Mouse (Mus musculus): ENCODE data around the gene Catsperz. TPM values are rescaled to one million over a fixed set of nuclear protein-coding genes. Genes with fewer than 3 reads are reported as not detected.
"Not testable (repeated sequence)": the region's sequence is repeated elsewhere in the genome, so short reads cannot be mapped to it uniquely, and the experiment has no call there.

The Catsperz gene
- polyA plus RNA-seq, 1 experiment from 2014 or later, result not detected

GRCm38 (mm10) chr19:6911101-6912074 lies 13.8 kb downstream of the Catsperz start:
- Histone ChIP-seq H3K27ac (peak overlapping the region; percentile 21), H3K79me2 (ENCODE audit: inconsistent target) (peaks cover 84% of the 10 kb centered on the region), H3K4me3 (ENCODE audit: inconsistent target) (peak overlapping the region; percentile 95), H3K36me3 (ENCODE audit: inconsistent target) (peaks cover 38% of the 10 kb centered on the region)
- 88% methylated on average over 18 of the region's 19 CpGs for WGBS (ENCODE audit: missing documents)

DNA sequence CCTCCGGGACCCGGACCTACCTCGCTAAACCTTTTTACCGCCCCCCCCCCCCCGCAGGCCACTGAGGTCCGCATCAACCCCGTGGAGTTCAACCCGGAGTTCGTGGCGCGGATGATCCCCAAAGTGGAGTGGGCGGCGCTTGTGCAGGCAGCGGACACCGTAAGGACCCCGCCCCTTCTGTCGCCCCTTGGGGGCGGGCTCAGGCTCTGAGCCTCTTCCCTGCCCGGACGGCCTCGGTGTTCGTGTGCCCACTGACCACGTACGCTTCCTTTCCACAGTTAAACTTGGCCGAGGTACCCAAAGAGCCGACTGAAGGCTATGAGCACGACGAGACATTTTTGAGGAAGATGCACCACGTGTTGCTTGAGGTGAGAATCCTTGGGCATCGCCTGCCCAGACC lies 14.9 kb downstream of the Catsperz start:
- H3K27ac ChIP-seq, result peak overlapping the region; percentile 98
- peak overlapping the region; percentile 95 for H3K4me3 ChIP-seq (ENCODE audit: inconsistent target)
- 2% methylated on average over 28 of the region's 30 CpGs for WGBS (ENCODE audit: missing documents)
- H3K79me2 ChIP-seq (ENCODE audit: inconsistent target), result peaks cover 73% of the 10 kb centered on the region
- peaks cover 41% of the 10 kb centered on the region for H3K36me3 ChIP-seq (ENCODE audit: inconsistent target)

- H3K36me3 ChIP-seq (ENCODE audit: inconsistent target), result peaks cover 41% of the 10 kb centered on the region
Measured at GRCm38 (mm10) chr19:6909507-6910289, 15.5 kb downstream of the Catsperz start, which contains the start of the genes Trmt112 and Prdx5. Trmt112 (plus strand) TSS chr19:6909698. Prdx5 (minus strand) TSS chr19:6910106.

GRCm38 (mm10) chr19:6909021-6909420 lies 16.2 kb downstream of the Catsperz start:
- peaks cover 36% of the 10 kb centered on the region for H3K36me3 ChIP-seq (ENCODE audit: inconsistent target)
- H3K4me3 ChIP-seq (ENCODE audit: inconsistent target), result peak overlapping the region; percentile 95
- peak overlapping the region; percentile 98 for H3K27ac ChIP-seq
- H3K79me2 ChIP-seq (ENCODE audit: inconsistent target), result peaks cover 60% of the 10 kb centered on the region
- 6% methylated on average over 11 of the region's 11 CpGs for whole genome bisulfite sequencing (ENCODE audit: missing documents)

More at GRCm38 (mm10) chr19:6909507-6910289, 15.5 kb downstream of the Catsperz start, which contains the start of the genes Trmt112 and Prdx5:
- peak within 1 kb of the TSS; percentile 95 for H3K4me3 ChIP-seq (ENCODE audit: inconsistent target)
- 1% methylated on average over 59 of the region's 65 CpGs for WGBS (ENCODE audit: missing documents)
- H3K79me2 ChIP-seq (ENCODE audit: inconsistent target), result peaks cover 67% of the 10 kb centered on the region
- peak within 1 kb of the TSS; percentile 98 for H3K27ac ChIP-seq

DNA sequence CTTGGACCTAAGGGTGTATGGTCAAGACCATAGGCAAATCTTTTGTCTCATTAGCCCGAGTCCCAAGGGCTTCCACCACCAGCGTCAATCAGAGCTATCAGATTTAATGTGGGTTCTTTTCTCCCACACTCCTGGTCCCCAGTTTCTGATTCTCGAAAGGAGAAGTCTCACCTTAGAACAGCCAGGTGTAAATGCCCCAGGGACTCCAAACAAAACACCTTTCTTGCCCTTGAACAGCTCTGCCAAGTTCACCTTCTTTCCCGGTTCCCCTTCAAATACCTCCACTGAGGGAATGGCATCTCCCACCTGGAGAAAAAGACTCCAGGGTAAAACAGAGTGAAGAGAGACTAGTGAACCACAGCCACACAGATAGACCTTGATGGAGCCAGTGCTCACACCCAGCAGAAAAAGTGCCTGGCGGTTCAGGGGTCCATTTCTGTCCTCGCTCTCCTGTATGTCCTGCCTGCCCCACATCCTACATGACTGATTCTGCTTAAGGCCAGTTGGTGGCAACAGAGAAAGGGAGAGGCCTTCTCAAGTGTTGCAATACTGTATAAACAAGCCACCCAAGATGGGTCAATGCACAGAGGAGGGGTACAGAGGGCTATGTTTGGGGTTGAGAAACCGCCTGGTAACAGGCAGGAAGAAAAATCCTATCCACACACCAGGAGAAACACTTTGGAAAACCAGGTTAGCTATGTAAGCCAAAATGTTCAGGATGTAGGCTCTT lies 17.2 kb downstream of the Catsperz start:
- WGBS (ENCODE audit: missing documents), result 48% methylated on average over 7 of the region's 7 CpGs
- Histone ChIP-seq H3K4me3 (ENCODE audit: inconsistent target) (peak overlapping the region; percentile 95), H3K36me3 (ENCODE audit: inconsistent target) (peaks cover 26% of the 10 kb centered on the region), H3K27ac (peak overlapping the region; percentile 98), H3K79me2 (ENCODE audit: inconsistent target) (peaks cover 49% of the 10 kb centered on the region)

DNA sequence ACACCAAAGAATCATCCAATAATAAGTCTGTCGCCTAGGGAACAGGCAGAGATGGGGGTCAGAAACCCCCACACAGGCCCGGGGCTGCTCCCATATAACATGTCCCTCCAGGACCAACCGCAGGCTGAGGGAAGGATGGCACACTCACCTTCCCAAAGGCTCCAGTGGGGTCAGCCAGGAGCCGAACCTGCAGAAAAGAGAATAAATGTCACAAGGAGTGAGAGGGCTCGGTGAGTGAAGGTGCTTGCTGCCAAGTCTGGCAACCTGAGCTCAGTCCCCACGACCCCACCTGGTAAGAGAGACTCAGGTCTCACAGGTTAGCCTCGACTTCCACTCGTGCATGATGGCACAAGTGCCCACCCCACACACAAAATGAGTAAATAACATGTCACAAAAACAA lies 18.1 kb downstream of the Catsperz start:
- Histone ChIP-seq H3K79me2 (ENCODE audit: inconsistent target) (peaks cover 41% of the 10 kb centered on the region), H3K4me3 (ENCODE audit: inconsistent target) (no peak overlapping the region), H3K27ac (peak overlapping the region; percentile 98; the same call in 1 of the 2 replicates), H3K36me3 (ENCODE audit: inconsistent target) (peaks cover 18% of the 10 kb centered on the region)
- 92% methylated on average over 6 of the region's 8 CpGs for WGBS (ENCODE audit: missing documents)

GRCm38 (mm10) chr19:6906199-6906598 lies 19.0 kb downstream of the Catsperz start:
- Histone ChIP-seq H3K4me3 (ENCODE audit: inconsistent target) (no peak overlapping the region), H3K36me3 (ENCODE audit: inconsistent target) (peaks cover 15% of the 10 kb centered on the region), H3K27ac (no peak overlapping the region), H3K79me2 (ENCODE audit: inconsistent target) (peaks cover 32% of the 10 kb centered on the region)
- WGBS (ENCODE audit: missing documents), result 81% methylated on average over 3 of the region's 3 CpGs

DNA sequence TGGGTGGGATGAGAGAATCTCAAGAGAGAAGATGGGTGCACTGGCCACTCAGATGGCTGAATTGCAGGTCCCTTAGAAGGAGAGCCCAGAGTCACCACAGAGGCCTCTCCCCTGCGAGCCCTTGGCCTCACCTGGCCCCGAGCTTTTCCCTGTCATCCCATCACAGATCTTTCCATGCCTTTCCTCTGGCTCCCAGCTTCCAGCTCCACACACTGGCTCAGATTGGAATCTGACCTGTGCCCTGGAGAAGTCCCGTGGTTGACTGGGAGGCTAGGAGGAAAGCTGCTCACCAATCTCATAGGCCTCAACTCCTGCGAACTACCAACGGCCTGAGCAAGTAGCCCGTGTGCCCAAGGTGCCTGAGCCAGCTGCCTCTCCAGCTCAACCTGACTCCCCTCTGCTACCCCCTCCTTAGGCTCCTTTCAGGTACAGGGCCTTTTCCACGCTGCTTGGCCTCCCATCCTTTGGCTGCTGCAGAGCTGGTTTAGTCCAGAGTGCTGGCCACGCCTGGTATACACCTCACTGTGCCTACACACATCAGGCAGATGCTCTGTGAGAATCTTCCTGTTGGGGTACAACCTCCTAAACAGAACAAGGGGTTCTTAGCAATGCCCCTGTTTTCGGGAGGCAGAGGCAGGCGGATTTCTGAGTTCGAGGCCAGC lies 19.6 kb downstream of the Catsperz start:
- no peak overlapping the region for H3K4me3 ChIP-seq (ENCODE audit: inconsistent target)
- H3K27ac ChIP-seq, result no peak overlapping the region
- H3K36me3 ChIP-seq (ENCODE audit: inconsistent target), result peaks cover 13% of the 10 kb centered on the region
- WGBS (ENCODE audit: missing documents), result 90% methylated on average over 7 of the region's 11 CpGs
- peaks cover 28% of the 10 kb centered on the region for H3K79me2 ChIP-seq (ENCODE audit: inconsistent target)

DNA sequence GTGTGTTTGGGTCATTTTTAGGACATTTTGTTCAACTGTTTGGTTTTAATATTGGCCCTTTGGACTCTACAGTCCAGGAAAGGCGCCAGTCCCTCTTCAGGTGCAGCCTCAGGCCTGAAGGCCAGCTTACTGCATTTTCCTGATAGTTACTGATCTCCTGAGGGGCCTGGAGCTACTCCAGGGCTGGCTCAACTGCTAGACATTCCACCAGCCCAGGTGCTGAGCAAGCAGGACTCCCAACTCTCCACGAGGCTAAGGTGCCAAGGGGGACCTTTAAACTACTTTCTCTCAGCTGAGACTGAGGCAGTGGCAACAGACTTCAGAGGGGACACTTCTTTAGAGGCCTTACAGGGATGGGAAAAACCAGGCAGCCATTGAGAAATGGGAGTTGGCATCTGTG lies 20.3 kb downstream of the Catsperz start:
- H3K79me2 ChIP-seq (ENCODE audit: inconsistent target), result peaks cover 28% of the 10 kb centered on the region
- H3K4me3 ChIP-seq (ENCODE audit: inconsistent target), result no peak overlapping the region
- WGBS (ENCODE audit: missing documents), result 69% methylated on average over 2 of the region's 2 CpGs
- no peak overlapping the region for H3K27ac ChIP-seq
- peaks cover 13% of the 10 kb centered on the region for H3K36me3 ChIP-seq (ENCODE audit: inconsistent target)

DNA sequence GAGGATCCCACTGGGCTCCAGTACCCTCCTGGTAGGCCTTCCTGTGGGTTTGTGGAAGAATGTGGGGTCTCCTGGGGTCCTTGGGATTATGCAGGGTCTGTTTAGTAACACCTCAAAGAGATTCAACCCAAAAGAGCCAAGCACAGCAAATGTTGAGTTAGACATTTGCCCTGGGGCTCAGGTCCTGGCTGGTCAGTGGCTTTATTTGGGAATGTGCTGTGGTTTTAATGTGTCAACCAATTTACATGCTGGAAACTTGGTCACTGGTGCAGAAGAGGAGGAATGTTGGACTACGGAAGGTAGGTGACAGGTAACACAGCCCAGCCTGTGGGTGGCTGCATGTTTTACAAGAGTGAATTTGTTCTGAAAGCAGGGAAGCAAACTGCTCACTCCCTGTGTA lies 22.1 kb downstream of the Catsperz start:
- Histone ChIP-seq H3K4me3 (ENCODE audit: inconsistent target) (no peak overlapping the region), H3K36me3 (ENCODE audit: inconsistent target) (peaks cover 13% of the 10 kb centered on the region), H3K27ac (no peak overlapping the region), H3K79me2 (ENCODE audit: inconsistent target) (peaks cover 14% of the 10 kb centered on the region)
- 81% methylated on average over 1 of the region's 1 CpGs for WGBS (ENCODE audit: missing documents)

- no peaks in the 10 kb centered on the region for H3K36me3 ChIP-seq (ENCODE audit: inconsistent target)
- H3K4me3 ChIP-seq (ENCODE audit: inconsistent target), result no peak overlapping the region
- H3K27ac ChIP-seq, result no peak overlapping the region
- 95% methylated on average over 4 of the region's 4 CpGs for WGBS (ENCODE audit: missing documents)
- H3K79me2 ChIP-seq (ENCODE audit: inconsistent target), result no peaks in the 10 kb centered on the region
Measured at GRCm38 (mm10) chr19:6899641-6900040, 25.5 kb downstream of the Catsperz start.

GRCm38 (mm10) chr19:6895608-6896305 lies 29.4 kb downstream of the Catsperz start:
- H3K36me3 ChIP-seq (ENCODE audit: inconsistent target); H3K27ac ChIP-seq; H3K4me3 ChIP-seq (ENCODE audit: inconsistent target); H3K79me2 ChIP-seq (ENCODE audit: inconsistent target): not testable (repeated sequence)
- 62% methylated on average over 18 of the region's 18 CpGs for WGBS (ENCODE audit: missing documents)

DNA sequence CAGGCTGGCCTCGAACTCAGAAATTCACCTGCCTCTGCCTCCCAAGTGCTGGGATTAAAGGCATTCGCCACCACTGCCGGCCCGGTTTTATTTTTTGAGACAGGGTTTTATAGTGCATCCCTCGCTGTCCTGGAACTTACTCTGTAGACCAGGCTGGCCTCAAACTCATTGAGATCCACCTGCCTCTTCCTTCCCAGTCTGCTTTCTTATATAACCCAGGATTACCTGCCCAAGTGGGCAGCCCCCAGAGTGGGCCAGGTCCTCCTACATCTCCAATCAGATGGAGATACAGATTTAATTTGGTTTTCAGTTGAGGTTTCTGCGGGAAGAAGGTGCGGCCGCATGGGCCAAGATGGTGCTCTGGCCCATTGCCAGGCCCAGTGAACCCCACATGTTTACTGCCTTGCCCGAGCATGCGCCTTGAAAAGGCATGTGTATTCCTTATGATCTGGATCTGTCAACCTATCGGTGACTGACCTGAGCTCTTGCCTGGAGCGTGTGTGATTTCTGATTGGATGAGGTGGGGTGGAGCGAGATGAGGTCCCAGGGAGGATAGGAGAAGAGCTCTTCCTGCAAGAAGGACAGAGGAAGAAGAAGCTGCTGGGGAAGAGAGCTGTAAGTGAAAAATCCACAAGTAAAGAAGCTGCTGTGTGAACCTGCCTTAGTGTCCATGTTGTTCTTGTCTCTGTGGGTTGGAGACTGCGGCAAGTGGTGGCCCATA lies 31.3 kb downstream of the Catsperz start:
- 94% methylated on average over 14 of the region's 14 CpGs for WGBS (ENCODE audit: missing documents)
- Histone ChIP-seq H3K36me3 (ENCODE audit: inconsistent target) (no peaks in the 10 kb centered on the region), H3K27ac (no peak overlapping the region), H3K79me2 (ENCODE audit: inconsistent target) (no peaks in the 10 kb centered on the region), H3K4me3 (ENCODE audit: inconsistent target) (no peak overlapping the region)
